Mouse (Mus musculus) kidney, embryonic 14.5 days (tissue): ENCODE data around the gene Olfr1386. TPM values are rescaled to one million over a fixed set of nuclear protein-coding genes. Genes with fewer than 3 reads are reported as not detected.
"Not testable (repeated sequence)": the region's sequence is repeated elsewhere in the genome, so short reads cannot be mapped to it uniquely, and the experiment has no call there.

Source experiments
- ATAC-seq: fragments of 200-750 bp; cut with Nextera tagmentation; 2 replicates; pipeline ENCODE4 v1.8.0; 2017; ENCODE audit warnings: moderate number of reproducible peaks, mild to moderate bottlenecking, moderate TSS enrichment, moderate library complexity; ENCODE audit not compliant: low FRiP score, low TSS enrichment
- H3K27ac ChIP-seq: fragments of 300-500 bp; sonication (generic); 2 replicates; pipeline ENCODE4 v1.5.1; 2014; ENCODE audit warnings: low read depth, mild to moderate bottlenecking, low read length, moderate library complexity, mixed read lengths
- H3K27me3 ChIP-seq: fragments of 300-500 bp; sonication (generic); 2 replicates; pipeline ENCODE4 v1.6.1; 2014; ENCODE audit warnings: mild to moderate bottlenecking, low read length; ENCODE audit not compliant: control insufficient read depth, insufficient read depth
- H3K36me3 ChIP-seq: fragments of 300-500 bp; sonication (generic); 2 replicates; pipeline ENCODE4 v1.6.1; 2014; ENCODE audit warnings: low read length, mixed read lengths; ENCODE audit not compliant: control insufficient read depth, insufficient read depth
- H3K4me1 ChIP-seq: fragments of 300-500 bp; sonication (generic); 2 replicates; pipeline ENCODE4 v1.6.1; 2014; ENCODE audit warnings: low read length, mixed read lengths; ENCODE audit not compliant: control insufficient read depth, insufficient read depth
- H3K4me2 ChIP-seq: fragments of 300-500 bp; sonication (generic); replicated peaks from 2 replicates; pipeline ENCODE4 v1.6.1; 2014; ENCODE audit warnings: low read depth, mild to moderate bottlenecking, low read length
- H3K4me3 ChIP-seq: fragments of 300-500 bp; sonication (generic); 2 replicates; pipeline ENCODE4 v1.5.1; 2014; ENCODE audit warnings: mild to moderate bottlenecking, low read length
- H3K9ac ChIP-seq: fragments of 300-500 bp; sonication (generic); 2 replicates; pipeline ENCODE4 v1.6.1; 2014; ENCODE audit warnings: low read depth, mild to moderate bottlenecking, low read length, moderate library complexity
- H3K9me3 ChIP-seq: fragments of 300-500 bp; sonication (generic); 2 replicates; pipeline ENCODE4 v1.6.1; 2016; ENCODE audit warnings: low read length; ENCODE audit not compliant: control insufficient read depth
- WGBS: fragments of 180-500 bp; shearing (Covaris S2); extraction: QIAGEN DNeasy Blood & Tissue Kit; methylation state at CpG from one replicate; pipeline ENCODE4 v1.1.7; 2014; 5-methylcytosine and 5-hydroxymethylcytosine counted together
- polyA plus RNA-seq: library from polyadenylated mRNA; unstranded; fragments of >200 nt; fragmentation: Nextera tagmentation; extraction: Ambion mirVana; gene quantifications from 2 replicates; pipeline ENCODE4 v1.2.1, GENCODE M21; 2014

Olfr1386 gene
- not detected in 2 replicates for polyA plus RNA-seq

GRCm38 (mm10) chr11:49464746-49465145, at the start of gene Olfr1386:
Gene Olfr1386, plus strand, starts transcription at chr11:49465046.
- H3K36me3 ChIP-seq, ATAC-seq, H3K4me3 ChIP-seq, H3K4me1 ChIP-seq, H3K4me2 ChIP-seq, H3K9ac ChIP-seq, H3K27me3 ChIP-seq, H3K27ac ChIP-seq, H3K9me3 ChIP-seq: not testable (repeated sequence)
- 80% methylated on average over 2 of the region's 3 CpGs for WGBS

- 92% methylated on average over 2 of the region's 2 CpGs for WGBS
These were observed 42.1 kb upstream of the Olfr1386 start, which contains the start of gene Olfr1389 for GRCm38 (mm10) chr11:49422767-49423166. Gene Olfr1389, plus strand, starts transcription at chr11:49423067.

GRCm38 (mm10) chr11:49425257-49425927, 39.5 kb upstream of the Olfr1386 start:
- Histone ChIP-seq H3K4me1 (no peaks in the 10 kb centered on the region), H3K4me3 (no peak overlapping the region), H3K4me2 (no peak overlapping the region), H3K36me3 (no peaks in the 10 kb centered on the region), H3K9me3 (no peaks in the 10 kb centered on the region), H3K27ac (no peak overlapping the region), H3K27me3 (no peaks in the 10 kb centered on the region), H3K9ac (no peak overlapping the region)
- 91% methylated on average over 1 of the region's 1 CpGs for WGBS
- ATAC-seq: no peak

More at GRCm38 (mm10) chr11:49422767-49423166, 42.1 kb upstream of the Olfr1386 start, which contains the start of gene Olfr1389:
- no peak within 1 kb of the TSS for H3K27ac ChIP-seq
- H3K27me3 ChIP-seq: no peaks in the 10 kb centered on the region
- H3K9ac ChIP-seq: no peak within 1 kb of the TSS
- H3K4me2 ChIP-seq: no peak within 1 kb of the TSS
- no peaks in the 10 kb centered on the region for H3K9me3 ChIP-seq
- no peaks in the 10 kb centered on the region for H3K4me1 ChIP-seq
- H3K4me3 ChIP-seq: no peak within 1 kb of the TSS
- ATAC-seq: no peak
- H3K36me3 ChIP-seq: no peaks in the 10 kb centered on the region

- WGBS: 89% methylated on average over 2 of the region's 2 CpGs
- Histone ChIP-seq H3K9me3 (0 out of 2 replicates have a peak, but pooled peaks cover 3% of the 10 kb centered on the region), H3K27me3 (no peaks in the 10 kb centered on the region), H3K4me2 (no peak overlapping the region), H3K9ac (no peak overlapping the region), H3K36me3 (no peaks in the 10 kb centered on the region), H3K4me3 (no peak overlapping the region), H3K4me1 (no peaks in the 10 kb centered on the region), H3K27ac (no peak overlapping the region)
- ATAC-seq: no peak
These were observed 35.2 kb upstream of the Olfr1386 start for GRCm38 (mm10) chr11:49429641-49430040.

- no peak within 1 kb of the TSS for H3K4me2 ChIP-seq
- no peaks in the 10 kb centered on the region for H3K4me1 ChIP-seq
- no peak within 1 kb of the TSS for H3K9ac ChIP-seq
- no peak for ATAC-seq
- H3K9me3 ChIP-seq: 0 out of 2 replicates have a peak, but pooled peaks cover 3% of the 10 kb centered on the region
- H3K27ac ChIP-seq: no peak within 1 kb of the TSS
- H3K27me3 ChIP-seq: no peaks in the 10 kb centered on the region
- WGBS: 84% methylated on average over 3 of the region's 3 CpGs
- H3K36me3 ChIP-seq: no peaks in the 10 kb centered on the region
- H3K4me3 ChIP-seq: no peak within 1 kb of the TSS
These were observed 28.4 kb upstream of the Olfr1386 start, which contains the start of gene Olfr1388 for GRCm38 (mm10) chr11:49436411-49436810. Gene Olfr1388, plus strand, starts transcription at chr11:49436624.

- H3K27ac ChIP-seq: no peak within 1 kb of the TSS
- no peak within 1 kb of the TSS for H3K4me3 ChIP-seq
- no peaks in the 10 kb centered on the region for H3K36me3 ChIP-seq
- H3K9me3 ChIP-seq: no peaks in the 10 kb centered on the region
- H3K27me3 ChIP-seq: no peaks in the 10 kb centered on the region
- H3K4me2 ChIP-seq: no peak within 1 kb of the TSS
- no peak within 1 kb of the TSS for H3K9ac ChIP-seq
- no peak for ATAC-seq
- H3K4me1 ChIP-seq: no peaks in the 10 kb centered on the region
- WGBS: 65% methylated on average over 1 of the region's 1 CpGs
These were observed 9.8 kb upstream of the Olfr1386 start, which contains the start of gene Olfr1387 for GRCm38 (mm10) chr11:49455043-49455442. Gene Olfr1387, plus strand, starts transcription at chr11:49455343.

GRCm38 (mm10) chr11:49485973-49486372, 21.1 kb downstream of the Olfr1386 start:
- no peaks in the 10 kb centered on the region for H3K27me3 ChIP-seq
- peak; percentile 94 for ATAC-seq
- H3K27ac ChIP-seq: no peak overlapping the region
- H3K4me1 ChIP-seq: no peaks in the 10 kb centered on the region
- no peaks in the 10 kb centered on the region for H3K9me3 ChIP-seq
- 11% methylated on average over 4 of the region's 4 CpGs for WGBS
- no peak overlapping the region for H3K4me2 ChIP-seq
- H3K36me3 ChIP-seq: no peaks in the 10 kb centered on the region
- no peak overlapping the region for H3K4me3 ChIP-seq
- no peak overlapping the region for H3K9ac ChIP-seq

- 80% methylated on average over 1 of the region's 1 CpGs for WGBS
These were observed 23.9 kb downstream of the Olfr1386 start, which contains the start of gene Olfr1385 for GRCm38 (mm10) chr11:49488770-49489169. Gene Olfr1385, plus strand, starts transcription at chr11:49489070.

GRCm38 (mm10) chr11:49518086-49518485, 53.2 kb downstream of the Olfr1386 start:
- Histone ChIP-seq H3K4me2 (no peak overlapping the region), H3K4me1 (no peaks in the 10 kb centered on the region), H3K9me3 (no peaks in the 10 kb centered on the region), H3K9ac (no peak overlapping the region), H3K27me3 (no peaks in the 10 kb centered on the region), H3K36me3 (no peaks in the 10 kb centered on the region), H3K27ac (no peak overlapping the region), H3K4me3 (no peak overlapping the region)
- WGBS: 78% methylated on average over 5 of the region's 5 CpGs
- ATAC-seq: no peak

More at GRCm38 (mm10) chr11:49488770-49489169, 23.9 kb downstream of the Olfr1386 start, which contains the start of gene Olfr1385:
- H3K9ac ChIP-seq, H3K27me3 ChIP-seq, H3K4me3 ChIP-seq, ATAC-seq, H3K4me2 ChIP-seq, H3K27ac ChIP-seq, H3K36me3 ChIP-seq, H3K9me3 ChIP-seq, H3K4me1 ChIP-seq: not testable (repeated sequence)
